In genomic region chr4:115732223-115732818, GRCm38 (mm10) we compare ENCODE assay signal across 12 mouse cellular contexts. TPM values are rescaled to one million over a fixed set of nuclear protein-coding genes. Genes with fewer than 3 reads are reported as not detected.
DNase-seq lines count a peak whose midpoint lies in the region; ATAC-seq and TF ChIP-seq lines count a peak whose summit lies in the region.
"Had no signal": no experiment of that assay in that cellular context is flagged by ENCODE, and none has a peak within 500 bp of the region (broad histone marks: within the 10 kb centered on the region; RNA-seq: fewer than 3 reads in every experiment).

No protein-coding gene starts in this region.

- ATAC-seq in inflammation-experienced regulatory T-cells, adult 6 months: peak; percentile 51
- no peak for ATAC-seq in stomach, embryonic 15.5 days (ENCODE audit: insufficient read depth, low FRiP score, low read depth)

- intact Hi-C loops in heart, postnatal 25 days (cut with DNase I): loop anchor here (1.0 to 5.0 kb wide), 2 partner anchors 170 to 220 kb away; no protein-coding TSS in a partner anchor

- H3K4me3 ChIP-seq in spleen, adult 2 months (ENCODE audit: extremely low read depth, insufficient read depth, insufficient read length): no peak overlapping the region
- H3K4me3 ChIP-seq in stomach, embryonic 15.5 days (replicated peaks): no peak overlapping the region
- H3K4me3 ChIP-seq: embryonic facial prominence, embryonic 10.5 days; midbrain, embryonic 12.5 days had no signal

- H3K9ac ChIP-seq in stomach, embryonic 15.5 days: no peak overlapping the region
- H3K9ac ChIP-seq: forebrain, postnatal 0 days; liver, postnatal 0 days had no signal

- no peaks in the 10 kb centered on the region for H3K36me3 ChIP-seq in spleen, adult 2 months (ENCODE audit: control insufficient read depth, insufficient read depth, low read length)
- no peaks in the 10 kb centered on the region for H3K36me3 ChIP-seq in stomach, embryonic 15.5 days
- H3K36me3 ChIP-seq: embryonic facial prominence, embryonic 10.5 days; midbrain, embryonic 12.5 days had no signal

- WGBS in spleen, adult 2 months: 25% methylated on average over 3 of the region's 3 CpGs
- WGBS in stomach, embryonic 15.5 days: 48% methylated on average over 3 of the region's 3 CpGs

- H3K27me3 ChIP-seq in spleen, adult 2 months (ENCODE audit: control insufficient read depth, insufficient read depth, low read length): 0 out of 2 replicates have a peak, but pooled peaks cover 2% of the 10 kb centered on the region
- no peaks in the 10 kb centered on the region for H3K27me3 ChIP-seq in stomach, embryonic 15.5 days (replicated peaks)

- H3K27ac ChIP-seq in spleen, adult 2 months (ENCODE audit: insufficient read depth, low read length): peak overlapping the region; percentile 34; the same call in 1 of the 2 replicates
- H3K27ac ChIP-seq in stomach, embryonic 15.5 days: peak overlapping the region; percentile 26; the same call in 1 of the 2 replicates
- H3K27ac ChIP-seq: embryonic facial prominence, embryonic 10.5 days; midbrain, embryonic 12.5 days had no signal

- H3K4me2 ChIP-seq in stomach, embryonic 15.5 days: no peak overlapping the region
- H3K4me2 ChIP-seq: midbrain, embryonic 12.5 days had no signal

- DNase-seq in spleen, adult 2 months (ENCODE audit: low read depth in 1 of 2, low spot score in 2 of 2): no peak
- DNase-seq in spleen, adult 18-20 months: no peak
- peak; percentile 36 for DNase-seq in MEL-GATA-1-ER (ENCODE audit: extremely low read depth, low read depth)
- no peak for DNase-seq in ovary, postnatal 14 days (ENCODE audit: low spot score)
- DNase-seq in heart, postnatal 25 days (ENCODE audit: low spot score): no peak
- DNase-seq in adrenal gland, postnatal 4 days (ENCODE audit: low spot score in 2 of 2): no peak

- no peak for TF ChIP-seq POLR2A in spleen, adult 2 months (IDR thresholded peaks at IDR 0.05; ENCODE audit: low read depth, low read length)

- no peak for TF ChIP-seq CTCF in spleen, adult 2 months (IDR thresholded peaks at IDR 0.05; ENCODE audit: extremely low read depth, insufficient read depth, insufficient read length, insufficient replicate concordance)

- no peaks in the 10 kb centered on the region for H3K9me3 ChIP-seq in stomach, embryonic 15.5 days
- H3K9me3 ChIP-seq: embryonic facial prominence, embryonic 10.5 days; midbrain, embryonic 12.5 days had no signal

- H3K4me1 ChIP-seq in spleen, adult 2 months (ENCODE audit: control insufficient read depth, insufficient read depth, insufficient read length): 0 out of 2 replicates have a peak, but pooled peaks cover 3% of the 10 kb centered on the region
- no peaks in the 10 kb centered on the region for H3K4me1 ChIP-seq in stomach, embryonic 15.5 days
- H3K4me1 ChIP-seq: embryonic facial prominence, embryonic 10.5 days; midbrain, embryonic 12.5 days had no signal

RNA-seq across cellular contexts. Expression of gene Efcab14, which starts 5.2 kb away (rescaled TPM):
- 12.8 and 19.6 TPM in 2 replicates for polyA plus RNA-seq in spleen, adult 2 months (2012; rRNA removed)
- polyA plus RNA-seq in inflammation-experienced regulatory T-cells, adult 6 months (2017; shearing (Covaris generic)): 10 to 100 TPM; 41.0 to 50.5 (median 41.1) TPM
- 30.4 and 34.4 TPM in 2 replicates for polyA plus RNA-seq in stomach, embryonic 15.5 days (2015; fragmentation: Nextera tagmentation; extraction: Ambion mirVana)
- 10 to 100 TPM; 33.4 to 37.0 TPM for total RNA-seq in heart, postnatal 25 days (2021)
- 10 to 100 TPM; 68.1 to 71.2 TPM for total RNA-seq in adrenal gland, postnatal 4 days (2021)

RNA-seq across cellular contexts. Expression of gene Tex38, which starts 48.5 kb away (rescaled TPM):
- 0.14 and 0.32 TPM in 2 replicates for polyA plus RNA-seq in spleen, adult 2 months (2012; rRNA removed)
- polyA plus RNA-seq in inflammation-experienced regulatory T-cells, adult 6 months (2017; shearing (Covaris generic)): 1 to 10 TPM in 1 of 3 experiments, not detected in 2; 1.0 TPM
- polyA plus RNA-seq in stomach, embryonic 15.5 days (2015; fragmentation: Nextera tagmentation; extraction: Ambion mirVana): 0.40 and 0.45 TPM in 2 replicates
- total RNA-seq in heart, postnatal 25 days (2021): under 1 TPM; 0.55 to 0.78 TPM
- 1 to 10 TPM; 2.4 to 2.5 TPM for total RNA-seq in adrenal gland, postnatal 4 days (2021)
- polyA plus RNA-seq: midbrain, embryonic 12.5 days had no signal

RNA-seq across cellular contexts. Expression of gene Atpaf1, which starts 52.3 kb away (rescaled TPM):
- polyA plus RNA-seq in spleen, adult 2 months (2012; rRNA removed): 20.2 and 35.6 TPM in 2 replicates
- 10 to 100 TPM; 17.7 to 20.9 (median 19.0) TPM for polyA plus RNA-seq in inflammation-experienced regulatory T-cells, adult 6 months (2017; shearing (Covaris generic))
- 47.8 and 50.9 TPM in 2 replicates for polyA plus RNA-seq in stomach, embryonic 15.5 days (2015; fragmentation: Nextera tagmentation; extraction: Ambion mirVana)
- total RNA-seq in heart, postnatal 25 days (2021): 10 to 100 TPM; 78.8 to 79.6 TPM
- total RNA-seq in adrenal gland, postnatal 4 days (2021): 10 to 100 TPM; 63.0 to 68.3 TPM
